Mouse (Mus musculus): ENCODE measurements at regions not wholly inside any gene's neighbourhood (a gene's known extent, or its start where the extent isn't known, plus 50 kb on each side); places are given as distances from the start of the nearest gene placed in this dataset.

DNA sequence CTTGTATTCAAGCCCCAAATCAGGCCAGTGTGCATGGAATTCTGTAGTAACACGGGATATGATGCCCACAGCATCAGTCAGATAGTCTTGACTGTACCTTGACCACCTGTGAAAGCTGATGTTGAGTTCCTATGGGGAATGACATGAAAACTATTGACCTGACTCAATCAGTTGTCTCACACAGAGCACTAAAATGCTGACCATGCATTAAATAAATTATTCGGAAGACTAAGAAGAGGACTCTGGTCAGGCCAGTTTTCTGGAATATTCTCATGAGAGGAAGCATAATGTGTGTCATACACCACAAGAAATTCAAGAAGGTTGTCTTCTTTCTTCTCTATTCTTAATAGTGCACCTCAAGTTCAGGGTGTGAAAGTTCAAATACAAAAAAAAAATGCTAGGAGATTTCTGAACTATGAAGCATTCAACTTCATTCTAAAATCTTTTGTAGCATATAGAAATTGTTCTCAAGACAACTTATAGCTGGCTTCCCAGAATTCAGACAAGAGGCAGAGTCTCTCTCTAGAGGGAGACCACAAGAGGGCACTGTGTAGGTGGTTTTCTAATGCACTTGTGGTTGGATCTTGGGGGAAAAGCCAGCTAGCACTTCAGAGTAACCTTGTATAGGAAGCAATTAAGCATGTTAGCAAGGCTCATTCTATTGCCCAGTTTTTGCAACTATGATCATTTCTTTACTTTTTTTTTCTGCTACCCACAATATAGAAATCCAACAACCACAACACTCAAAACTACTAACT, 279.7 kb downstream of the Nsun3 start:
- TF ChIP-seq CTCF (conservative IDR thresholded peaks at IDR 0.05 in 1 of 2, IDR thresholded peaks at IDR 0.05 in 1 of 2; ENCODE audit: low read depth in 2 of 2, low read length in 2 of 2) (peak; percentile 36 to 63), HCFC1 (IDR thresholded peaks at IDR 0.05; ENCODE audit: low read depth, low read length) (no peak)
